Mouse (Mus musculus) left cerebral cortex, adult 18-20 months (tissue): ENCODE results near the gene Gfra1. TPM values are rescaled to one million over a fixed set of nuclear protein-coding genes. Genes with fewer than 3 reads are reported as not detected.

ENCODE experiments used
- DNase-seq, 2 experiments: peaks; one replicate each; pipeline ENCODE4 v3.0.0; 2021 to 2022; ENCODE audit warnings: low spot score in 2 of 2, mixed read lengths in 1 of 2
- total RNA-seq, 2 experiments: library from RNA; stranded (reverse); gene quantifications; 2 replicates each; pipeline ENCODE4 v1.2.3; 2021

Gfra1 gene
- total RNA-seq, 2 experiments from 2014 or later = 30.8 to 36.6 TPM

DNA sequence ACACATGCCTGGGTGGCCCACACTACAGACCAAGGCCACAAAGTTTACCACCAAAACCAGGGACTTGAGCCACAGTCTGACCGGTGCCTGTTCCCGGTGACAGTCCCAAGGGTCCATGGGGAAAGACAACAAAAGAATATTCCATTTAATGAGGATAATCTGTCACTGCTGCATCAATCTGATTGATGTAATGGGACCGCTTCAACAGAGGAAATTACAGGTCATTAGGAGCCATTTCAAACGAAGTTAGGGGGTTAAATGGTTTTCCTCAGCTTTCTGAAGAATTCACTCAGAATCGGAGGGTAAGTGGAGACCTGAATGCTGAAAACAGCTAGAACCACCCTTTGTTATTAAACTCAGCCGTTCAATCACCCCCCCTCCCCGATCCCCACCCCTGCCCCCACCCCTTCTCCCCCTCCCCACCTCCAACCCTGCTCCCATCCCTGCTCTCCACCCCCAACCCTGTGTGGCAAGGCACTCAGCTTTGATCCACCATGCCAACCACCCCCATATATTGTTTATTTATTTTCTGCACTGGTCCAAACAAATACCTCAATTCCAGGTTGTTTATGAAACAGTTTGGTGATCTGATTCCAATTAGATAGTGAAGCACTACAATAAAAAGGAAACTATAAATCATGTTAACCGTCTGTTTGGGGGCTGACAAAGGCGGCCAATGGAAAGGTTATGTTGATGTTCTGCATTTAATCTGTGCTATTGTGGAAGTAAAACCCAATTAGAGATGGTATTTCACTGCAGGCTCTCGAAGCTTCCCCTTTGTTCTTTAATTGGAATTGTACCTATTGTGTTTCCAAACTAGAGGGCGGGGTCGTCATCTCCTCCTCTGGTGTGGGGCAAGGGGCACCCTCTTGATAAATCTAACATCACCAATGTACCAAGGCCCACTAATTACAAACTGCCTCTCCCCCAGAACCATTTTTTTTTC is 119.9 kb downstream of the Gfra1 start:
- DNase-seq = no peak

DNA sequence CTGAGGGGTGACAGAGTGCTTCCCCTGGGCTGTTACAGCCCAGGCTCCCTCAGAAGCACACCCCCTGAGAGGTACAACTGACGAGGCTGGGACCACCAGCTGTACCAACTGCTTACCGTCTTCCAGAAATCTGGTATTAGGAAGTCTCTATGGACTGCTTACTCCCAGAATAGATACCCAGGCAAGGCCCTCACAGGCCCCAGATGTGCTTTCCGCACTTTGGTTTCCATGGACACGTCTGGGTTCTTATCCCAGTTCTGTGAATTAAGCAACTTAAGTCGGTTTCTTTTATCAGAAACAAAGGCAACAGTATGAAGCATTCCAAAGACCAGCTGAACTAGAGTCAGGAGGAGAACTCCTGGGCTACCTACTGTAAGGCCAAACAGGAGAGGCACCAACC is 126.4 kb downstream of the Gfra1 start:
- DNase-seq = no peak

GRCm38 (mm10) chr19:58328014-58328413 is 127.7 kb downstream of the Gfra1 start:
- no peak for DNase-seq

DNA sequence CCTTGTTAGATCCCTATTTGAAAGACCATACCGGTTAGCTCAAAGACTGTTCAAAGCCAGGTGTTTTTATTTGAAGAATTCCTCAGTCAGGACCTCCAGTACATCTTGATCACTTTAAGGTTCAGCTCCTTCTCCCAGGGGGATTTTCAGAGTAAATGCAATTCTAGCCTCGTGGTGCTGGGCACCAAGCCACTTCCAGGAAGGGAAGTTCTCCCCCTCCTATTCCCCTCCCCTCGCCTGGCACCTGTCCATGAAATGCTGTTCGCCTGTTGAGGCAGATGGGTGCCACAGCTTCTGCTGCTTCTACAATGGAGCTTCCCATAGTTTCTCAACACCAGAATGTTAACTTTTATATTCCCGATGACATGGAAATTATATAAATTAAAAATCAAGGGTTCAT is 139.2 kb downstream of the Gfra1 start:
- DNase-seq = no peak

DNA sequence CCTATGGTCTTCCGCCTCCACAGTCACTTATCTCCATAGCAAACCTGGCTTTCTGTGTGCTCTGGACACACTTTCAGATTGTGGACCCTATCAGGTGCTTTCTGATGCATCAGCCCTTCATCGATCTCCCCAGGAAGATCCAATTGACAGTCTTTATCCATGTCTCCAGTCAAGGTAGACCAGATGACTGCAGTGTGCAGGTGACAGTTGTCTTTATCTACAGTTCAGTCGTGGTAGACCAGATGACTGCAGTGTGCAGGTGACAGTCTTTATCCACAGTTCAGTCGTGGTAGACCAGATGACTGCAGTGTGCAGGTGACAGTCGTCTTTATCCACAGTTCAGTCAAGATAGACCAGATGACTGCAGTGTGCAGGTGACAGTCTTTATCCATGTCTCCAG is 140.0 kb downstream of the Gfra1 start:
- no peak for DNase-seq

DNA sequence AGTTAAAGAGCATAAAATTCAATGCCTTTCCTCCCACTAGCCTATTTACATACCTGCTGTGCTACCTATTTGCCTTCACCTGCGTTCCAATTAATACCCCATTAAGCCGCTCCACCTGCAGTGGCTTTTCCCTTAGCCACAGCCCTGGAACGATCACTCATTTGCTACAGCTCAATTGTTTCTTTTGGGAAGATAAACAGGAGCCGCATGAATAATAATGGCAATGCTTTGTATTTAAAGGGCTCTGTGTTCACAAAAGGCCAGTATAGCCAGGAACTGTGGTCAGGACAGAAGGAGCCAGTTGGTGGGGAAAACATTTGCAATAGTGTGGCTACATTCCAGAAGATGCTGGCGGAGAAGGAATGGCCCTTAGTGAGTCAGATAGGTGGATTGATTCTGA is 141.1 kb downstream of the Gfra1 start:
- DNase-seq = no peak

DNA sequence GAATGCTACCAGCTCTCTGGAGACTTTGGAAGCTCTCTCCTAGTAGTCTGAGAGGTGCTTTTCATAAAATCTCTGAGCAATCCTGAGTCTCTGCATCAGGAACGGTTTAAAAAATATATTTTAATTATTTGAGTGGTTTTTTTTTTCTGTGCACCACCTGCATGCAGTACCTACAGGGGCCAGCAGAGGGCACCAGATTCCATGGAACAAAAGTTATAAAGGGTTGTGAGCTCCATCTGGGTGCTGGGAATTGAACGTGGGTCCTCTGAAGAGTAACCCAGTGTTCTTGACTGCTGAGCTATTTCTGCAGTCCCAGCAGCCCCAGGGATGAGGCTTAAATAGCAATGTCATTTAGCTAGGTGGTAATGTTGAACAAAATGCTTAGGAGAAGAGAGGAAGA is 141.9 kb downstream of the Gfra1 start:
- no peak for DNase-seq

DNA sequence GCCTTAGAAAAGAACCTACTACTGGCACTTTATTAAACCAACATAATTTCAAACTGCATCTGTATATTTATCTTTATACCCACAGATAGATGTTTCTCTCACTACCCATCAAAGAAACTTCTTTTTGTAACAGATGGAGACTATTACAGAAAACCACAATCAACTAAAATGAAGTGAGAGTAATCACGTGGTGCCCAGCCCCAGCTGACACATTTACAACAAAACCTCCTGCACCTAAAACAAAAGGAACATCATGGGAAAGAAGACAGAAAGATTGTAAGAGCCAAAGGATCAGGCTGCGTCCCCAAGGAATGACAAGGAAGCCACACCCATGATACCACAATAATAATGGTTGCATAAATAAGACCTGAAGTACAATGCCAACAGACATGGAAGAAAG is 143.2 kb downstream of the Gfra1 start:
- DNase-seq = no peak

GRCm38 (mm10) chr19:58310334-58311315 is 145.1 kb downstream of the Gfra1 start:
- no peak for DNase-seq

DNA sequence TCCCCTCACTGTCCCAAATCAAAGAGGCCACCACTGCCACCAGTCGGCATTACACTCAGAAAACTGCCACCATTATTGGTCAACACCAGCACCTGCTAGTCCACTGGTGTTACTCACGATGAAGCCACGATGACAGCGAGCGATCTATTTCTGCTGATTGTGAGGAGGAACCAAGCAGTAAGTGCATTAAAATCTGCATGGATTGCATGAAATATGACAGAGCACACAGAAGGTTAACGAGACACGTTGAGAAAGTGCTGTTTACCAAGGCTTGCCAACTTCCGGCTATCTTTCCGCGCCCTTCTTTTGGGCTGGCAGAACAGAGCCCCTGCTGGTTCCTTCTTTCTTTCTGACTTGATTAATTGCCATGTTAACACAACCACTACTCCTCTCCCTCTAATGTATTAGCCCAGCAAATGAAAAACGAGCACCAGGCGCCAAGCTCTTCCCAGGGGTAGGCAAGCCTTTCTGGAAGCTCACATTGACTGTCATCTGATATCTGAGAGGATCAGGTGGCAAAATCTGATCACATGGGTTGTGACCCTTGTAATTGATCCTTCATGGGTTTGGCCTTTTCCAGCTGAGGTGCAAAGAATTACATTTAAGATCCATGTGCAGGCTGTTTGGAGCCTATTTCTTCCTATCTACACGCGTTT is 146.0 kb downstream of the Gfra1 start:
- no peak for DNase-seq

GRCm38 (mm10) chr19:58301105-58301504 is 154.6 kb downstream of the Gfra1 start:
- no peak for DNase-seq

DNA sequence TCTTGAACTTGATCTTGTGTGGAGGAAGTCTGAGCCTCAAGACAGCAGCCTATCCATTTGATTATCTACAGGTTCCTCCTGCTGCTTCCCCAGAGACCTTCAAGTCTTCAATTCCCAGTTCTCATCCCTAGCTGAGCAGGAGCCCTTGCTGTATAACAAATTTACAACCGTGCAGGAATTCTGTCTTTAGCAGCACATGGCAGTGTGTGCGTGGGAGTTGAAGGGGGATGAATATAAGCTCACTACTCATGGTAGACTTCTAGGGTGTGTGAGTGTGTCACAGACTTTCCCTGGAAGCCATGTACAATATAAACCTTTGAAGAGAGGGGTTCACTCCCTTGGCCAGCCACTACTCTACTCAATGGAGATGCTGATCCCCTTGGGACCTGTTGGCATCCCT is 157.8 kb downstream of the Gfra1 start:
- DNase-seq = peak; percentile 21 to 28

DNA sequence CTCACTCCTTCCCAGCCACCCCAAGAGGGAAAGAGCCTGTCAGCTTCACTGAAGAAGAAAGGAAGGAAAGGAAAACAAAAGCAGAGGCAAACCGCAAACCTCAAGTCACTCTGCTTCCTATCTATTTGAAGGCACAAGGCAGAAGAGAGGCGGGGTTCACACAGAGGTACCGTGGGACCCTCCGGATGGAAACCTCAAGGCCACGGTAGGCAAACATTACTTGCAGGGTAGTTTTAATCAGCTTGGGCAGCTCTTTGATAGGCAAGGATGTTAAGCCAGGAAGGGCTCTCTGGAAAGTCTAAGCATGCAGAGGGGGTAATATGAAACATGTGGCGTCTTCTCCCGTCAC is 158.9 kb downstream of the Gfra1 start:
- no peak for DNase-seq

DNA sequence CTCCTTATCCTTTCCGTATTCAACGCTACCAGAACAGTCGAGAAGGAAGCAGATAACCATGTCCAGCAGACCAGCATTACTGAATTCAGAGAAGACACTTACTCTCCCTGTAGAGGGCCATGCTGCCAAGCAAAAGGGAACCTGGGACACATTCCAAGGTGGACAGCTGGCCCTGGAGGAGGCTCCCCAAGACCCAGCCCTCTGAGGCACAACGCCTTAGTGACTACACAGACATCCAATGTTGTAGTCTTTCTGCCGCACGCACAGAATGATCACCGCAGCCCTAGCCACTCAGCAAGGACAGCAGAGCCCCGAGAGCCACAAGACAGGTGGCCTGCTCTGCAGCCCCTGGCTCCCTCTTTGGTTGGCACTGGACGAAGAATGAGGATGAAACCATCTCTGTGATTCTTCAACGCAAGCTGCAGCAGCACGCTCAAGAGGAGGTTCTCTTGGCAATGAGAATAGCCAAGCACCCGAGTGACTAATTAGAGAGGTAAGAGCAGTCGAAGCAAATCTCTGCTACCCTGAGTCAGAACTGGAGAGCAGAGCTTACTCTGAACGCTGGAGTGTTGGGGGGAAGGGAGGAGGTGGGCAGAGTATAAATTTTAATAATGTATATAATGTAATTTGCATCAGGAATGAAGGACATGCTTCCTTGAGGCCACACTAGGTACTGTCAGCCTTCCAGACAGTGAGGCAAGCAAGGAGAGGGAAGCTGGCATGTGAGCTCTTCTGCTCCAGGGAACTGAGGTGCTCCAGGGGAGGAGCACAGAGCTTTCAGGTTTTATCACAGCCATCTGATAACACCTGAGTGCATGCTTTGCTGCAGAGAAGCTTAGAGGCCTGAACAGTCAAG is 159.5 kb downstream of the Gfra1 start:
- DNase-seq = peak; percentile 45 to 52

- peak in 1 of 2 experiments; percentile 8 for DNase-seq
These were observed 167.6 kb downstream of the Gfra1 start for GRCm38 (mm10) chr19:58288145-58288544.

- no peak for DNase-seq
These were observed 180.4 kb downstream of the Gfra1 start for GRCm38 (mm10) chr19:58275281-58275680.

DNA sequence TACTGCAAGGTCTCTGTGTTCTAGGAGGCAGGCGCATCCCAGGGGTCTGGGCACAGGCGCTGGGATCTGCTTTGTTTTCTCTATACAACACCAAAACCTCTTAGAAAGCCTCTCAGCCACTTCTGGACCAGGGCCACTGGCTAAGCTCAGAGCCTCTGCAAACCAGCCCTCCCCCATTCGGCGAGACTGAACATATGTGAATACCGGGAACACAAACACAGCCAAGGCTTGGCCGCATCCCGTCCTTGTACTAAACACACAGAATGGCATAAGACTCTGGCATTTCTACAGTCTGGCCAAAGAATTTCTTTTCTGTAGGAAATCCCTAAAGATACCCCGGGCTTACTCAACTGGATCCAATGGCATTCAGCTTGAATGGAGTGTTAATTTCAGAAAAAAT is 183.9 kb downstream of the Gfra1 start:
- peak in 1 of 2 experiments; percentile 8 for DNase-seq

- peak; percentile 8 to 19 for DNase-seq
These were observed 184.9 kb downstream of the Gfra1 start for GRCm38 (mm10) chr19:58270778-58271177.

- no peak for DNase-seq
These were observed 187.2 kb downstream of the Gfra1 start for GRCm38 (mm10) chr19:58268476-58268875.

DNA sequence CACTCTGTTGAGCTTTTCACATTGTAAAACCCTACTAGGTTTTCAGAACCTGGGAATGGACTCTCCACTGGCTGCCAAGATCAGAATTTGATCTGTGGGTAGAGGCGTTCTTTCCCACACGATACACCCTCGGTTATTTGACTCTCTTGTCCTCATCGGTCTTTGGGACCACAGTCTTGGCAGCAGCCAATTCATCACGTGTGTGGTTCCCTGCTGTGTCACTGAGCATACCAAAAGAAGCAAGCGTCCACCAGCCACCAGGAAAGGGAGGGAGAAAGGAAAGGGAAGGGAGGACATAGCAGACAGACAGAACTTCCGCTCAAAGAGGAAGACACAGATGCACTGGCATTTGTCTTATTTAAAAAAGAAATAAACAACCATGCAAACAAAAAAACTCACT is 189.1 kb downstream of the Gfra1 start:
- DNase-seq = no peak
